Mouse (Mus musculus) urinary bladder, adult 2 months (tissue): ENCODE results near the gene Pakap. TPM values are rescaled to one million over a fixed set of nuclear protein-coding genes. Genes with fewer than 3 reads are reported as not detected.
A peak's percentile ranks its signal among the peaks of the same experiment; 100 is the strongest.

Experiments
- DNase-seq: peaks from one replicate; pipeline ENCODE4 v3.0.0; 2022; ENCODE audit warnings: low spot score
- polyA plus RNA-seq: library from polyadenylated mRNA; depleted of rRNA; stranded (reverse); fragments of >200 nt; gene quantifications from 2 replicates; pipeline ENCODE4 v1.2.3, GENCODE M21; 2012

Pakap gene
- polyA plus RNA-seq, 1 experiment, result 3.6 TPM

DNA sequence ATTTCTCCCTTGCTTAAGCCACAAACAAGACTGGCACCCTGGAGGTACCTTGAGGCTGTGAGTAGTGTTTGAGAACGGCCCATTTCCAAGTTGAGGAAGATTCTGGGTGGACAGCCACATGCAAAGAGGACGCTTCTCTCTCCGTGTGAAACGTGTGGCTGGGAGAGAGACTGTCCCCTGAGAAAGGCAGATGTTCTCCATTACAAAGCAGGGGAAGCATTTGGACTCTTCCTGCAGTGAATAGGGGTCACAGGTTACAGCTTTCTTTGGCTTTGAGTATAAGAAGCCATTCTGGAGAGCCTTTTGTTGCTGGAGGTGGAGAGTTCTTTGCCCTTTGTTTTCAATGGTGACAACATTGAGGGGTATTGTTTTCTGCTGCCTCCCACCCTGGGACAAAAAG is 197.8 kb downstream of the Pakap start:
- DNase-seq, result no peak

- DNase-seq, result no peak
Observed at GRCm38 (mm10) chr4:57769007-57769406, 201.0 kb downstream of the Pakap start.

- DNase-seq, result no peak
Observed at GRCm38 (mm10) chr4:57770185-57770823, 202.3 kb downstream of the Pakap start.

DNA sequence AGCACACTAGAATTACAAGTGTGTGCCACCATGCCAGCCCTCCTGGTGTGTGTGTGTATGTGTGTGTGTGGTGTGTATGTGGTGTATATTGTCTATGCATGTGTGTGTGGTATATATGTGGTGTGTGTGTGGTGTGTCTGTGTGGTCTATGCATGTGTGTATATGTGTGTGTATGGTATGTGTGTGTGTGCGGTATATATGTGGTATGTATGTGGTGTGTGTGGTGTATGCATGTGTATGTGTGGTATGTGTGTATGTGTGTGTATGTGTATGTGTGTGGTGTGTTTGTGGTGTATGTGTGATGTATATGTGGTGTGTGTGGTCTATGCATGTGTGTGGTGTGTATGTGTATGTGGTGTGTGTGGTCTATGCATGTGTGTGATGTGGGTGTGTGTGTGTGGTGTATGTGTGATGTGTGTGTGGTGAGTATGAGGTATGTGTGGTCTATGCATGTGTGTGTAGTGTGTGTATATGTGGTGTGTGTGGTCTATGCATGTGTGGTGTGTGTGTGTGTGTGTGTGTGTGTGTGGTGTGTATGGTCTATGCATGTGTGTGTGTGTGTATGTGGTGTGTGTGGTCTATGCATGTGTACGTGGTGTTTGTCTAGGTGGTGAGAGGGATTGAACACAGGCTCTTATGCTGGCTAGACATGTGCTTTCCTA is 203.7 kb downstream of the Pakap start:
- no peak for DNase-seq

DNA sequence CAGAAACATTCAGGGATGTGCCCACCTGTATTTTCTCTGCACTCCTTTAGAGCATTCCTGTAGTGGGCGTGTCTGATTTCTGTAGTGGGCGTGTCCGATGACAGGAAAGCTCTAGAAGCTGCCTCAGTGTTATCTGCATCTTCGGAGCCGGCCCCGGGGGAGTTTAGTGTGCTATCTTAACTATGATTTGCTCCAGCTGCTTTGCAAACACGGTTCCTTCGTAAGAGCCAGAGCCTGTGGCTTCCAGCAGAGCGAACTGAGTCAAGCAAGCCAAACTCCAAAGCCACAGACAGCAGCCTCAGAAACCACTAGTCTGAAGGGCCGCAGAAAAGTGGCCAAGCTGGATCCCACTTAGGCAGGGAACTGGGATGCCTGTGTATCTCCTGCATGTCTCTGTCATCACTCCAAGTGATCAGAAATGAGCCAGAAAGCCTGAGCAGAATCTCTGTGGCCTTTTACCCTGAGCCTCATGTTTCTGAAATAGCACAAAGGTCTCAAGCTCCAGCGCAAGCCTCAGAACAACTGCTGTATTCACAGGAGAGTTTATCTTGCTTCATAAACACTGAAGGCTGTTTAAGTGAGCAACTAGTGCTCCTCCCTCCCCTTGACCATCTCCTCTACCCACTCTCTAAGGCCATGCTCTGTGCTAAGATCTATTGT is 205.0 kb downstream of the Pakap start:
- no peak for DNase-seq

DNA sequence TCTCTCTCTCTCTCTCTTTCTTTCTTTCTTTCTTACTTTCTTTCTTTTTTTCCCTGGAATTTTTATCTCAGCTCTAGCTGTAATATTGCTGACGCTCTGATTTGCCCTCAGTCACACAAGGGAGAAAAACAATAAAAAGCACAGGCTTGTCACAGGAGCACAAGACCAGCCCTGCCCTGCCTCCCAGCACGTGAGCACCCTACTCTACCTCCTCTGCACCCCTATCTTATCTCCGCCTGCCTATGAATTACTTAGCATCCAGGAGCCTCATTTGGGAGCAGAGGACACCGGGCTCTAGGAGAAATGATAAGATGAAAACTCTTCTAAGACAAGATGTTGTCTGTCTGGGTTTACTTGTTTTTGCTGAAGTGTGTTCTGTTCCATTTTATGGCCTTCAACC is 206.5 kb downstream of the Pakap start:
- DNase-seq, result no peak

- DNase-seq, result no peak
Observed at GRCm38 (mm10) chr4:57775582-57775981, 207.6 kb downstream of the Pakap start.

DNA sequence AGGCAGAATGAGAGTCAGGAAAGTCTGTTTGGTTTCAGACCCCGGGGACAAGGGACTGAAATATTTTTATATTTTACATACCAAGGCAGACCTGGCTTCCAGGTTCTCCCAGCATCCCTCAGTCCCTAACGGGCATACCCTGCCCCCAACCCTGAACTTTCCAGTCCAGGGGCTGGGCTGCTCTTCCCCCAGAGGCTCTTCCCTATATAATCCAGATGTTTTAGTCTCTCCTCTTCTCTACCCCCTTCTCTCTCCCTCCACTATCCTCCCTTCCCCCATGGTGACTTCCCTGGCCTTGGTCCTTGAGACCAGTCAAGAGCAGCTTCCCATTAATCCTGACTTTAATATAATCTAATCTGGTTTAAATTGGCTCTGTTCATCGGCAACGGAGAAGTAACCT is 212.4 kb downstream of the Pakap start:
- no peak for DNase-seq

DNA sequence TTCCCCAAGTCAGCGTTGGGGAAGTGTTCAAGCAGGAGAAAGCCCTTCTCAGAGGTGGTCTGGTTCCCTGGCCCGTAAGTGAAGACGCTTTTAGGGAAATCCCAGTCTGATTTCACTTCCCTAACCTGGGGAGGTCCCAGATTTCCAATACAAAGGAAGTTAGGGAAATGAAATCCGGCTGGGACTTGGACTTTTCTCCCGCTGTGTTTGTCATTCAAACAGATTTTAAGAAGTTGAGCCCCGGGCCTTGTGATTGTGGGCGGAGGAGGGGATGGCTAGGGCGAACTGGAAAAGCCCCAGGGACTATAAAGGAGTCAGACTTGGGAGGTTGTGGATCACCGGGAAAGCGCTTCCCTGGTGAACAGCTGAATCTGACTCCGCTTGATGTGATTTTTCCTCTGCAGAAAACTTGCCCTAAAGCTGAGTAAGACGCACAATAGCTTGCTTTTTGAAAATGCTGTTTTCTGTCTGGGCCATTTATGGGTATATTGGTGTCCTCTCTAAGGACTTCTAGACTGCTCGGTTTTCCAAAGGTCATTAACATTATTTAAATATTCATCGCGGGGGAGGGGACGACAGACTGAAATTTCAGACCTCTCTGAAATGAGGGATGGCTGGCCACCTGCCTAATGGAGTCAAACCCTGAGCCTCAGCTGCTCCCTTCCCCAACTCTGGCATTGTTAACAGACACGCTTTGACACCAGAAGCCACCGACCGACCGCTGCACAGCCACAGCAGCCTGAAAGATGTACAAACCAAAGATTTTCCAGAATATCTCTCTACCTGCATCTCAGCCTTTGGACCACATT is 213.1 kb downstream of the Pakap start:
- DNase-seq, result no peak

- DNase-seq, result peak; percentile 58
Observed at GRCm38 (mm10) chr4:57781994-57782393, 214.0 kb downstream of the Pakap start.

- no peak for DNase-seq
Observed at GRCm38 (mm10) chr4:57782549-57783390, 214.8 kb downstream of the Pakap start.

- no peak for DNase-seq
Observed at GRCm38 (mm10) chr4:57783391-57783770, 215.4 kb downstream of the Pakap start.

DNA sequence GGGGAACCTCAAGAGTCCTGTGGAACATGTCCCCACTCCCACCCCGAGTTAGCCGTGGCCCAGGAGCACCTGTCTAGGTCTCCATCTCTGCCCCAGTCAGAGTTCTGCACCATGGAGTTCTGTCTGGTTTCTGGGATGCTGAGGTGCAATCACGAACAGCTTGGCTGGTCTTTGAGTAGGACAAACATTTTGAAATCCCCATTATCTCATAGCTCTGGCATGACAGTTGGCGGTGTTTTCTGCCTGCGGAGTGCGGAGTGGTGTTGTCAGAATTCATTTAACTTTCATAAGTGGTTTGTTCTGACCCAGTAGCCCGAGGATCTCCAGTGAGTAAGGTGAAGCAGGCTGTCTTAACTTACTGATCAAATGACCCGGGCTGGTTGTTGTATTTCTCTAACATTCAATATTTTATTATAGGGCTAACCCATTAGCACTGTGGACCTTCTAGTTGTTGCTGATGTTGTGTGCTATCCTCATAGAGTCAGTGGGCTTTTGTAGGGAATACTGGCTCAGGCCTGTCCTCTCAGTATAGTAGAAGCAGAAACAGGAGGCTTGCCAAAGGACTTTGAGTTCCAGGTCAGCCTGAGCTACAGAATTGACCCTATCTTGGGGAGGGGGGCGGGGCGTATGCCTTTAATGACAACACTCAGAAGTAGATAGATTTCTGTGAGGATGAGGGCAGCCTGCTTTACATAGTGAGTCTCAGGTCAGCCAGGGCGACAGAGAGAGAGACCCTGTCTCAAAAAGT is 216.0 kb downstream of the Pakap start:
- DNase-seq, result no peak

DNA sequence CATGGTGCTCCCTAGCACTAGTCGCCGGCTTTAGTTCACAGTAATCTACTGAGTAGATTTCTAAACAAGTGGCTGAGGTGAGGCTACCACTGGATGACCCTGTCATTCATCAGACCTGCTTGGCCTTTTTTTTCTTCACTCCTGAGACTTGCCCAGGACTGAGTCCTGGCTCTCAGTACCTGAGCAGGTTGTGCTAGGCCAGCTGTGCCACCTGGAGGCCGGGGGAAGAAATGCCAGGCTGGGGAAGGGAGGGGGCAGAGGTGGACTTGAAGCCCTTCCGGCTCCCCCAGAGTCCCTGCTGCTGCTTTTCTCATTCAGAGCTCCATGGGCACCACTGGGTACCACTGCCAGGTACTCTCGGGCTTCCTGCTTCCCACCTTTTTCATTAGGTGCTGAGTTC is 220.7 kb downstream of the Pakap start:
- DNase-seq, result no peak

DNA sequence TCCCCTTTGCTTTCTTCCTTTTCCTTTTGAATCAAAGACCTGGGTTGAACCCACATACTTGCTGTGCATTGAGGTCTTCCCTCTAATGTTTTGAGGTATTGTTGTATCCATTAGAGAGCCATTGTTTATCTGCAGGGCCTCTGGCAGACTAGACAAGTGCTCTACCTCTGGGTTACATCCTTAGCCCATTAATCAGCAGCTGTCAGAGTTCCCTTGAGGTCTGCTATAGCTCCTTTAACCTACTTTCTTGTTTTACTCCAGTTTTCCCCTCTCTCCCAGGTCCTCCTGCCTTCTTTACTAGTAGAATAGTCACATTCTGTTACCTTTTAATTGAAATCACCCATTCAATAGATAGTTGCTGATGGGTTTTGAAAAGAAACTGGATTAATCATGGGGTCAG is 221.1 kb downstream of the Pakap start:
- DNase-seq, result no peak

GRCm38 (mm10) chr4:57793989-57794388 is 226.0 kb downstream of the Pakap start:
- DNase-seq, result no peak

- DNase-seq, result no peak
Observed at GRCm38 (mm10) chr4:57794547-57794946, 226.6 kb downstream of the Pakap start.

- DNase-seq, result no peak
Observed at GRCm38 (mm10) chr4:57797548-57798285, 229.7 kb downstream of the Pakap start.

DNA sequence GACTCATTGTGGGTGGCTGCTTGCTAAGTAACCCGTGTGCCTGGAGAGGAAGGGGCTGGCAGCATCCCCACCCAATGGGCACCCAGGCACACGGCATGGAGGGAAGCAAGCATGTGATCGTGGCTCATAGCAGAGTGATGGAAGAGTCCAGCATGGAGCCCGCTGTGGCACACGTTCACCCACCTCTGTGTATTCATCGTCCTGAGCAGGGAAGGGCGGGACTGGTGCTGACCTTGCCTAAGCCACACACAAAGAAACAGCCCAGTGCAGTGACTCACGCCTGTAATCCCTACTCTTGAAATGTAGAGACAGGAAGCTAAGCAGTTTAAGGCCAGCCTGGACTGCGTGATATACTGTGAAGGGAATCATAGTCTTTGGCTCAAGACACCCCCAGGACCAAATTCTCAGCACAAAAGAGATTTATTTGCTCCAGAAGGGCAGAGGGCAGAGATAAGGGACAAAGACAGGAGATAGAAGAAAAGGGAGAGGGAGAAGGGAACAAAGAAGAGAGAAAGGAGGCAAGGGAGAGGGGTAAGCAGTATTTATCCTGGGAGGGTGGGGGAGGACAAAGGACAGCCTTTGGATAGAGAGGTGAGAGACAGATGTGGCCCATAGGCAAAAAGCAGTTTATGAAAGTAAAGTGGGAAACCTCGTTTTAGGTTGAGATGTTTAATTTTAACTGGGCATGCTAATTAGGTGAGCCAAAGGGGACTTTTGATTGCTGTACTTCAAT is 230.5 kb downstream of the Pakap start:
- peak; percentile 35 for DNase-seq
